Mouse (Mus musculus): ENCODE results near the gene 4930415O20Rik.

DNA sequence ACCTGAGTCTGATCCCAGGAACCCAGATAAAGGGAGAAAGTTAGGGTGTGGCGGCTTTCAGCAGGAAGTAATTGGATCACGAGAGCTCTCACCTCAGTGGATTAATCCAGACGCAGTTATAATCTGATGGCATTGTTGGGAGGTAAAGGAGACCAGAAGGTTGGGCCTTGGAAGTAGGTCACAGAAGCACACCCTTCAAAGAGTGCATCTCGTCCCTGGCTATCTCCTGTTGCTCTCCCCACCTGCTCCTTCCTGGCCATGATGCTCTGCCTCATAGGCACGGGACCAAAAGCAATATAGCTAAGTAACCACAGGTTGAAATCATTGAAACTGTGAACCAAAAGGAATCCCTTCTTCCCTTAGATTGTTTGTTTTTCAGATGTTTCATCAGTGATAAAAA, 13.6 kb upstream of the 4930415O20Rik start:
- TF ChIP-seq GATA1 (IDR thresholded peaks at IDR 0.05; ENCODE audit: borderline replicate concordance, low read length) (no peak), FLI1 (IDR thresholded peaks at IDR 0.05; ENCODE audit: low read length) (no peak)
